Mouse (Mus musculus) liver, adult 2 months (tissue): ENCODE results near the gene Rab3c. TPM values are rescaled to one million over a fixed set of nuclear protein-coding genes. Genes with fewer than 3 reads are reported as not detected.
A peak's percentile ranks its signal among the peaks of the same experiment; 100 is the strongest.

Source experiments
- DNase-seq: peaks from one replicate; pipeline ENCODE4 v3.0.0-alpha.2; 2011; ENCODE audit warnings: low read depth, low spot score; ENCODE audit errors: extremely low read depth
- H3K27ac ChIP-seq: fragments of 200-500 bp; replicated peaks from 2 replicates; pipeline ENCODE4 v1.5.1; 2012; ENCODE audit warnings: low read depth, mild to moderate bottlenecking, control low read depth, inconsistent platforms, low read length; ENCODE audit not compliant: insufficient read depth
- H3K27me3 ChIP-seq: fragments of 200-500 bp; 2 replicates; pipeline ENCODE4 v1.6.1; 2012; ENCODE audit warnings: mild to moderate bottlenecking, moderate library complexity, low read length, inconsistent platforms; ENCODE audit not compliant: control insufficient read depth, insufficient read depth
- H3K36me3 ChIP-seq: fragments of 200-500 bp; 2 replicates; pipeline ENCODE4 v1.6.1; 2012; ENCODE audit warnings: low read length, inconsistent platforms; ENCODE audit not compliant: control insufficient read depth, insufficient read depth
- H3K4me1 ChIP-seq: fragments of 200-500 bp; 2 replicates; pipeline ENCODE4 v1.6.1; 2011; ENCODE audit warnings: low read length; ENCODE audit not compliant: control insufficient read depth, insufficient read depth
- H3K4me3 ChIP-seq: fragments of 200-500 bp; 2 replicates; pipeline ENCODE4 v1.5.1; 2011; ENCODE audit warnings: low read depth, mild to moderate bottlenecking, control low read depth, low read length, moderate library complexity; ENCODE audit not compliant: insufficient read depth
- H3K79me2 ChIP-seq: fragments of 200-500 bp; 2 replicates; pipeline ENCODE4 v1.6.1; 2012; ENCODE audit warnings: inconsistent platforms, mild to moderate bottlenecking, low read length, moderate library complexity; ENCODE audit not compliant: control insufficient read depth, insufficient read depth
- H3K9ac ChIP-seq: fragments of 200-500 bp; 2 replicates; pipeline ENCODE4 v1.6.1; 2012; ENCODE audit warnings: low read depth, mild to moderate bottlenecking, control low read depth, inconsistent platforms, low read length
- CTCF ChIP-seq: fragments of 200-500 bp; IDR thresholded peaks from 2 replicates; pipeline ENCODE4 v1.5.1; 2011; ENCODE audit warnings: low read depth, low read length, control low read depth
- POLR2A ChIP-seq: fragments of 200-500 bp; IDR thresholded peaks from 2 replicates; pipeline ENCODE4 v1.6.1; 2011; ENCODE audit warnings: low read length, control low read depth; ENCODE audit not compliant: insufficient read depth; ENCODE audit errors: extremely low read depth
- WGBS: fragments of 180-500 bp; shearing (Covaris S2); methylation state at CpG from one replicate; pipeline ENCODE4 v1.1.7; 2018; 5-methylcytosine and 5-hydroxymethylcytosine counted together
- polyA plus RNA-seq: library from polyadenylated mRNA; depleted of rRNA; stranded (reverse); fragments of >200 nt; gene quantifications from 2 replicates; pipeline ENCODE4 v1.2.3, GENCODE M21; 2012
- total RNA-seq: library from RNA; depleted of rRNA; stranded (reverse); fragments of >200 nt; gene quantifications from 2 replicates; pipeline ENCODE4 v1.2.3, GENCODE M21; 2014

The Rab3c gene
- total and polyA plus RNA-seq, 2 experiments: 0.09 TPM; not detected in 1

DNA sequence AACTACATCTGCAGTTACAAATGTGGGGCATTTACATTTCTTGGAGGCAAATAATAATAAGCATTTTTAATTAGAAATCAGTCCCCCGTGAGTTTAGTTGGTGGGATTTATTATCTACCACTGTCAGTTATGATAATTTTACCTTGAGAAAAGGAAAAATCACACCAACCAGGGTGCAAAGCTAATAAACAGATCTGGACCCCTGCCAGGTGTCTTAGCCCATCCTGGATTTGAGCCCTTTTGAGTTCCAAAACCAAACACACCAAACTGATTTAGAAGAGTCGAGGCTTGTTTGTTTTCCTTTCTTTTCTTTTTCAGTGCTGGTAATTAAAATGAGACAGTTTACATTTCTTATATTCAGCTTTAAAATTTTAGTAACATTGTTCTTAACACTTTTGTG is 206.6 kb downstream of the Rab3c start:
- TF ChIP-seq POLR2A (no peak), CTCF (no peak)
- 54% methylated on average over 2 of the region's 2 CpGs for WGBS
- Histone ChIP-seq H3K4me3 (no peak overlapping the region), H3K4me1 (no peaks in the 10 kb centered on the region), H3K9ac (no peak overlapping the region), H3K36me3 (no peaks in the 10 kb centered on the region), H3K79me2 (no peaks in the 10 kb centered on the region), H3K27me3 (no peaks in the 10 kb centered on the region), H3K27ac (no peak overlapping the region)
- DNase-seq: no peak

DNA sequence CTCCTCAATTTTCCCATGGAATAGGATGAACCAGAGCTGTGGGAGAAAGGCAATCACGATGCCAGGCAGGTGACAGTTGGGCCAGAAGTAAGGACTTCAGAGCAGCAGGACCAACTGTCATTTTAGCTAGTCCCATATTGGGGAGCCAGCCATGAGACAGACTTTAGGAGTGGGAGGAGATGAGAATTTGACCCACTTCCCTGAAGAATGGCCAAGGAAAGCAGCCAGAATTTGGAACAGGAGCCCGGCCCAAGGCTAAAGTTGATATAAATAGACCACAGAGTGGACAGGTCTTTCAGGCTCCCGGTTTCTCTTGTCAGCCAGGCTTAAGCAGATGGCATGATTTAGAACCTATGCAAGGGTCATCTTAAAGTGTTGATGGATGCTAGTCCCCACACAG is 213.6 kb downstream of the Rab3c start:
- H3K9ac ChIP-seq: no peak overlapping the region
- WGBS: 81% methylated on average over 3 of the region's 3 CpGs

DNA sequence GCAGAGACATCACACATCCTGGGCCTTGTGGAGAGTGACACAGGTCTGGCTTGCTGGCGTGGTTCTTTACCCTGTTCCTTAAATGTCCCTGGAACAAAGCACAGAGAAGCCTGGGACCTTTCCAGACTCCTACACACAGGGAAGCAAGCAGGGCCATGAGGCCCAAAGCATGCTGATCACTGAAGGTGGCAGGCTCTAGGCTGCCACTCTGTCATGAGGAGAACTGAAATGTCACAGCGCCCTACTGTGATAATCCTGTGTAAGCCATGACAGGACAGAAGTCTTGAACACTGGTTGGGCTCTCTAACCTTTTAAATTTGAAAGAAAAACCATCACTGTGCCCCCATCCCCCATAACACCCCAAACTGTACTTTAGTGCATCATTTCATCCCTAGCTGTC is 214.1 kb downstream of the Rab3c start:
- H3K27ac ChIP-seq: no peak overlapping the region
- DNase-seq: no peak
- 77% methylated on average over 2 of the region's 2 CpGs for WGBS

More for the DNA sequence above, 213.6 kb downstream of the Rab3c start:
- no peak for DNase-seq
- H3K27me3 ChIP-seq: no peaks in the 10 kb centered on the region
- no peaks in the 10 kb centered on the region for H3K4me1 ChIP-seq
- TF ChIP-seq POLR2A (no peak), CTCF (no peak)
- H3K4me3 ChIP-seq: no peak overlapping the region
- no peaks in the 10 kb centered on the region for H3K79me2 ChIP-seq
- no peaks in the 10 kb centered on the region for H3K36me3 ChIP-seq
- H3K27ac ChIP-seq: no peak overlapping the region

DNA sequence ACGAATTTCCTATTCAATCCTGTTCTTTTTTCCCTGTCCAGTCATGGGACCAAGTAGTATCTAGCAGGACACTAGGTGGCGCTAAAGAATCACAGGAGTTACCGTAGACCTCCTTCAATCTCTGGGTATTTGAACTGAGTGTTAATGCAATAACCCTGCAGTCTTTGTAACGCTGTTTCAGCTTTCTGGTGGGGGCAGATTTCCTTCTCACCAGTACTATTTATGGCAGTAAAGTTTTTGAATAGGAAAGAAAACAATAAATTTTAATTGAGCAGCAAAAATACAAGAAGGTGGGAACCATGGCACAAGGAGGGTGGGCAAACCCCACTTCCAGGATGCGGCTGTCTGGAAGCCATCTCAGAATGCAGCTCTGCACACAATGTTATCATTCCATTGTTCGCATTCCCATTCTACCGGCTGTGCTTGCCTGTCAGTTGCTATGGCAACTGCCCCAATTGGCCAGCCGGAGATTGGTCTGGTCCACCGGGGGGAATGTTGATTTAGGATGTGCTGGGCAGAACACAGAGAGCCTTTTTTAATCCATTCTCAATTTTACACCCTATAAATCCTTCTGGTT is 217.9 kb downstream of the Rab3c start:
- H3K4me3 ChIP-seq: no peak overlapping the region
- peak; percentile 66 for DNase-seq
- WGBS: 8% methylated on average over 9 of the region's 9 CpGs
- H3K27ac ChIP-seq: no peak overlapping the region
- no peaks in the 10 kb centered on the region for H3K79me2 ChIP-seq
- H3K27me3 ChIP-seq: no peaks in the 10 kb centered on the region
- TF ChIP-seq CTCF: peak; percentile 61
- no peak for TF ChIP-seq POLR2A
- H3K36me3 ChIP-seq: no peaks in the 10 kb centered on the region
- no peaks in the 10 kb centered on the region for H3K4me1 ChIP-seq
- H3K9ac ChIP-seq: no peak overlapping the region

More for the DNA sequence above, 214.1 kb downstream of the Rab3c start:
- no peak for TF ChIP-seq CTCF
- Histone ChIP-seq H3K79me2 (no peaks in the 10 kb centered on the region), H3K27me3 (no peaks in the 10 kb centered on the region), H3K9ac (no peak overlapping the region), H3K4me1 (no peaks in the 10 kb centered on the region), H3K4me3 (no peak overlapping the region), H3K36me3 (no peaks in the 10 kb centered on the region)

DNA sequence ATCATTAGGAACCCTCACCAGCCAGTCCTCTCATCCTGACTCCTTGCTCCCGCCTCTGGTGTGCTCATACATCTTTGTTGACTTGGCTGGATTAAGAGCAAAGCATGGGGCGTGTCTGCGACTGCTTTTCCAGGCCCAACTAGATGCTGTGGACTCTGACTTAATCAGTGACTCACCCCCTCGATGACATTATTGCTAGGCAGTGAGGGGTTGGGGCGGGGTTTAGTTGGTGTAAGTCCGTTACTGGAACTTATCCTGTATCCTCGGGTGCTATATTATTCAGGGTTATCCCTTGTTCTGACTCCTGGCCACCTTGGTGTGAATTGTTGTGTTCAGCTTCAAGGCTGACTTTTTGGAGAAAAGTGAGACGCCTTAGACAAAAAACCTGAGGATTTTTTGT is 218.5 kb downstream of the Rab3c start:
- Histone ChIP-seq H3K27me3 (no peaks in the 10 kb centered on the region), H3K79me2 (no peaks in the 10 kb centered on the region), H3K9ac (no peak overlapping the region), H3K4me3 (no peak overlapping the region), H3K4me1 (no peaks in the 10 kb centered on the region), H3K36me3 (no peaks in the 10 kb centered on the region), H3K27ac (no peak overlapping the region)
- no peak for DNase-seq
- TF ChIP-seq POLR2A: no peak
- TF ChIP-seq CTCF: no peak
- WGBS: 58% methylated on average over 8 of the region's 8 CpGs

DNA sequence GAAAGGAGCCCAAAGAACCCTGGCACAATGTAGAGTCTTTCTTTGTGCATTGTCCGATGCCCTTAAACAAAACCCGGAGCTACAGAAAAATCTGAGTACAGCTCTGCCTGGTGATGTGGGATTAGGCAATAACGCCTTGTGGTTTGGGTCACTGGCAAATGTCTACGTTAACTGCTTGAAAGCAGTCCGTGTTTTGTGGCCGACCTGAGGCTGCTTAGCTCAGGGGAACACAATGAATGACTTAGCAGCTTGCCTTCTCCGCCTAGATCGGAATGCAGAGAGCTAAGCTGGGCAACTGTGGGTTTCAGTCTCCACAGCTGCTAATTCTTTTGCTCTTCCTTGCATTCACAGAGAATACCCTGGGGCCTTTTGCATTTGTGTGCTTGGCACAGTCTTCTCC is 226.3 kb downstream of the Rab3c start:
- WGBS: 76% methylated on average over 8 of the region's 8 CpGs
- no peak overlapping the region for H3K27ac ChIP-seq
- no peak overlapping the region for H3K9ac ChIP-seq

More for the DNA sequence above, 226.3 kb downstream of the Rab3c start:
- DNase-seq: no peak
- Histone ChIP-seq H3K79me2 (no peaks in the 10 kb centered on the region), H3K27me3 (no peaks in the 10 kb centered on the region), H3K36me3 (no peaks in the 10 kb centered on the region), H3K4me3 (no peak overlapping the region), H3K4me1 (no peaks in the 10 kb centered on the region)
- TF ChIP-seq CTCF: no peak
- no peak for TF ChIP-seq POLR2A
